Mouse (Mus musculus) intestine, embryonic 15.5 days (tissue): Measurements from ENCODE around the gene Hpcal1. TPM values are rescaled to one million over a fixed set of nuclear protein-coding genes. Genes with fewer than 3 reads are reported as not detected.
"Not testable (repeated sequence)": the region's sequence is repeated elsewhere in the genome, so short reads cannot be mapped to it uniquely, and the experiment has no call there.

Experiments
- ATAC-seq: fragments of 200-750 bp; cut with Nextera tagmentation; 2 replicates; pipeline ENCODE4 v1.8.0; 2017; ENCODE audit warnings: moderate TSS enrichment, moderate library complexity
- H3K27ac ChIP-seq: fragments of 300-500 bp; sonication (generic); 2 replicates; pipeline ENCODE4 v1.5.1; 2015; ENCODE audit warnings: mild to moderate bottlenecking, inconsistent platforms
- H3K27me3 ChIP-seq: fragments of 300-500 bp; sonication (generic); replicated peaks from 2 replicates; pipeline ENCODE4 v1.6.1; 2015; ENCODE audit warnings: inconsistent platforms
- H3K36me3 ChIP-seq: fragments of 300-500 bp; sonication (generic); 2 replicates; pipeline ENCODE4 v1.6.1; 2015; ENCODE audit warnings: inconsistent platforms
- H3K4me1 ChIP-seq: fragments of 300-500 bp; sonication (generic); replicated peaks from 2 replicates; pipeline ENCODE4 v1.6.1; 2015; ENCODE audit warnings: inconsistent platforms
- H3K4me2 ChIP-seq: fragments of 300-500 bp; sonication (generic); replicated peaks from 2 replicates; pipeline ENCODE4 v1.6.1; 2015; ENCODE audit warnings: mild to moderate bottlenecking, inconsistent platforms
- H3K4me3 ChIP-seq: fragments of 300-500 bp; sonication (generic); replicated peaks from 2 replicates; pipeline ENCODE4 v1.5.1; 2015; ENCODE audit warnings: inconsistent platforms
- H3K9ac ChIP-seq: fragments of 300-500 bp; sonication (generic); 2 replicates; pipeline ENCODE4 v1.6.1; 2015; ENCODE audit warnings: inconsistent platforms
- H3K9me3 ChIP-seq: fragments of 300-500 bp; sonication (generic); 2 replicates; pipeline ENCODE4 v1.6.1; 2016; ENCODE audit warnings: inconsistent platforms
- WGBS: fragments of 180-500 bp; shearing (Covaris S2); methylation state at CpG from one replicate; pipeline ENCODE4 v1.1.7; 2015; 5-methylcytosine and 5-hydroxymethylcytosine counted together
- polyA plus RNA-seq: library from polyadenylated mRNA; unstranded; fragments of >200 nt; fragmentation: Nextera tagmentation; extraction: Ambion mirVana; gene quantifications from 2 replicates; pipeline ENCODE4 v1.2.1, GENCODE M21; 2015

The Hpcal1 gene
- polyA plus RNA-seq, 1 experiment from 2014 or later, result 46.7 TPM

DNA sequence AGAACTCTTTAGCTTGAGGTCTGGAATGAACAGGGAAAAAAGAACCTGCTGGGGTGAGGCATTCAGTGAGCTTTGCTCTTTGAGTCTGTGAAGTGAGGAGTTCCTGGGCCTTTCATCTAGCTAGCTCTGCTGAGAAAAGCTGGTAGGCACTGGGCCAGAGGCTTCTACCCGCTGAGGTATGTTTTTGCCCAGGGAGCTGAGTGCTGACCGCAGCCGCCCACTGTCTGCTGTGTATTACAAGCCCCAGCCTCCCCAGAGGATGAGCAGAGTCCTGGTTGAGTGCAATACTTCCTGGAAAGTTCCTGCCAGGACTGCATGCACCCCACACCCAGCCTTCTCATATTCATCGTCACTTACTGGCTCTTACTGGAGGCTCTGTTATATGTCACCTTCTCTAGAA, 59.8 kb downstream of the Hpcal1 start:
- H3K27me3 ChIP-seq, result no peaks in the 10 kb centered on the region

DNA sequence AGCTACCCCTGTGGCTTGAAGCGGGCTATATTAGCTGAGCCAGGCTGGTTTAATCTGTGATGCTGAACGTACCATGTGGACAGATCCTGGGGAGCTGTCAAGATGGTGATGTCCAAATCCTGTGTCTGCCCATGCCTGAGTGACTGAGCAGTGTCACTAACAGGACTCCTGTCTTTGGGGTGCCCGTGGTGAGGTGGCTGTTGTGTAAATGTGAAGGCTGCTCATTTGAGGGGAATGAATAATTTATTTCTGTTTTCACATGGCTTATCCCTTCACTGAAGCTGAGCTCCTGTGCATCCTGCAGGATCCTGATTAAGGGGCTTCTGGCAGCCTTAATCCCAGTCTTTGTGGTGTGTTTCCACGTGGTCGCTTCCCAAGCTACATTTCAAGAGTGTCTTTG, 62.2 kb downstream of the Hpcal1 start:
- no peak overlapping the region for H3K4me3 ChIP-seq
- no peak overlapping the region for H3K4me2 ChIP-seq
- no peak overlapping the region for H3K27ac ChIP-seq
- no peak overlapping the region for H3K9ac ChIP-seq
- H3K9me3 ChIP-seq, result no peaks in the 10 kb centered on the region
- no peak for ATAC-seq
- H3K4me1 ChIP-seq, result peaks cover 16% of the 10 kb centered on the region
- H3K36me3 ChIP-seq, result no peaks in the 10 kb centered on the region
- WGBS, result 61% methylated on average over 5 of the region's 5 CpGs
- no peaks in the 10 kb centered on the region for H3K27me3 ChIP-seq

More for the DNA sequence above, 59.8 kb downstream of the Hpcal1 start:
- Histone ChIP-seq H3K9ac (no peak overlapping the region), H3K4me2 (no peak overlapping the region), H3K4me1 (peaks cover 28% of the 10 kb centered on the region), H3K4me3 (no peak overlapping the region), H3K9me3 (no peaks in the 10 kb centered on the region), H3K27ac (peak overlapping the region; percentile 29), H3K36me3 (no peaks in the 10 kb centered on the region)
- 47% methylated on average over 4 of the region's 4 CpGs for WGBS
- peak; percentile 27; the same call in 1 of the 2 replicates for ATAC-seq

DNA sequence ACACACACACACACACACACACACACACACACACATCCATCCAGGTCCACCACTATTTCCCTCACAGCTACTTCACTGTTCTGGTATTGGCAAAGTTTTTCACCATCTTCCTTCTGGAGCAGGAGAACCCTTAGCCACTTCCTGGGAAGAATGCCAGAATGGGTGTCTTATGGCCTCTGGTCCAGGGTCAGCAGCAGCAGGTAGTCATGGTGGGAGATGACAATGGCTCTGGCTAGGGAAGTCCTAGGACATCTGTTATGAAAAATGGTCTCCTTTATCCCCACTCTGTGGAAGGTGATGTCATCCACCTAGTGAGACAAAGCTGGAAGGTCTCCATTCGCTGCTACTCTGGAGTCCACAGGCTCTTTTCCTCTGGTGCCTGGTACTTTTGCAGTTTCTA, 64.1 kb downstream of the Hpcal1 start:
- no peaks in the 10 kb centered on the region for H3K9me3 ChIP-seq
- no peak for ATAC-seq
- H3K27me3 ChIP-seq, result no peaks in the 10 kb centered on the region
- WGBS, result 71% methylated on average over 1 of the region's 1 CpGs
- H3K36me3 ChIP-seq, result no peaks in the 10 kb centered on the region
- H3K9ac ChIP-seq, result no peak overlapping the region
- no peak overlapping the region for H3K4me3 ChIP-seq
- H3K4me1 ChIP-seq, result peaks cover 9% of the 10 kb centered on the region
- no peak overlapping the region for H3K4me2 ChIP-seq
- H3K27ac ChIP-seq, result no peak overlapping the region

DNA sequence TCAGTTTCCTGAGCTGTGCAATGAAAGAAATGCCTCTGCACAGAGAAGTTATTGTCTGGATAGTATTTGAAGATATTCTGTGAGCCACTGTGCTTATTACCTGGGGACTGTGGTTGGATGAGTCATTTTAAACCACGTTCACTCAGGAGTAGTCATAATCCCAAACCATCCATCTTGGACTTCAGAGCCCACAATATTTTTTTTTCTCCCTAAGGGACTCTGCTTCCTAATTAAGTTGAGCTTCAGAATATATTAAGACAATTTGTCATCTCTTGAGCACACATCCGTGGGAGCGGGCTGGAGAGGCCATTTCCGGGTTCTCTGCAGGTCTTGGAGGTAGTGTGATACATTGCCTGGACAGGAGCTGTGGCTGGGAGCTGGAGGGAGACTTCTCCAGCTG, 66.2 kb downstream of the Hpcal1 start:
- H3K4me2 ChIP-seq, result no peak overlapping the region
- no peaks in the 10 kb centered on the region for H3K27me3 ChIP-seq
- no peaks in the 10 kb centered on the region for H3K36me3 ChIP-seq
- no peak overlapping the region for H3K4me3 ChIP-seq
- no peak overlapping the region for H3K27ac ChIP-seq
- ATAC-seq, result no peak
- no peaks in the 10 kb centered on the region for H3K9me3 ChIP-seq
- H3K4me1 ChIP-seq, result no peaks in the 10 kb centered on the region
- no peak overlapping the region for H3K9ac ChIP-seq
- WGBS, result 75% methylated on average over 4 of the region's 4 CpGs

DNA sequence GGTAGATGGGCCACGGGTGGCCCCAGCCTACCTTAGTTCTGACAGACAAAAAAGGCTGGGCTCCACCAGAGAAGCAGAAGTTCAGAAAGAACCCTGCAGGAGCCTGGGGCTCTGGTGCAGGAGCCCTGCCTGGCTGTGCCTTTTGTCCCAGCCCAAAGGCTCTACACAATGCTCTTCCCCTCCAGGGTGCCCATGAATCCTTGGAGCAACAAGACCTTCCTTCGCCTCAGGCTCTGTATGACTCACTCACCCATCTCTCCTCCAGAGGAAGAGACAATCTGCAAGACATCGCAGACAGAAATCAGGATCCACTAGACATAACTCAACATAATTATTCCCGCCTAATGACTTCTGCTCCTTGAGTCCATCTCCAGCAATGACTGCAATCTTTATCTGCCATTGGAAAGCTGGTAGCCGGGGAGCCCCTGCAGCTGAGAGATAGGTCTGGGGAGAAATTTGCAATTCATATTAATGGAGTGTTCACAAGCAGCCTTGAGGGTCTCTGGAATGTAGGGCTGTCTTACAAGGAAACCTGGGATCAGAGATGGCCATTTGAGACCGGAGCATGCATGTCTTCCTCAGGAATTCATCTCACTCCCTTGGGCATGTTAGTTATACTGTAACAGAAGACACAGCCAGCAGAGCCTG, 71.8 kb downstream of the Hpcal1 start:
- H3K27me3 ChIP-seq, result no peaks in the 10 kb centered on the region
- no peaks in the 10 kb centered on the region for H3K9me3 ChIP-seq
- no peaks in the 10 kb centered on the region for H3K36me3 ChIP-seq
- no peak overlapping the region for H3K4me3 ChIP-seq
- H3K4me2 ChIP-seq, result no peak overlapping the region
- no peaks in the 10 kb centered on the region for H3K4me1 ChIP-seq
- no peak overlapping the region for H3K27ac ChIP-seq
- H3K9ac ChIP-seq, result no peak overlapping the region
- no peak for ATAC-seq
- WGBS, result 68% methylated on average over 6 of the region's 6 CpGs

DNA sequence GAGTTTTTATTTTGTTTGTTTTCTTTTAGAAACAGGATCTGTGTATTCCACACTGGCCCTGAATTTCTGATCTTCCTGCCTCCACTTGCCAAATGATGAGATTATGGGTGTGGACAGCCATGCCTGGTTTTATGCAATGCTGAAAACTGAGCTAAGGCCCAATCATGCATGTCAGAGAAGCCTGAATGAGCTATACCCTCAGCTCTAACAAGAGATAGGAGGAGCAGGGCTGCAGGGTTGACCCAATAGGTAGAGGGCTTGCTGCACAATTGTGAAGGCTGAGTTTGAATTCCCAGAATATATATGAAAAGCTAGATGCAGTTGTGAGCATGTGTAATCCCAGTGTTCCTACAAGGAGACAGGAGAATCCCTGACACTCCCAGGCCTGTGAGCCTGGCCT, 72.4 kb downstream of the Hpcal1 start:
- Histone ChIP-seq H3K4me1 (no peaks in the 10 kb centered on the region), H3K36me3 (no peaks in the 10 kb centered on the region), H3K9ac (no peak overlapping the region), H3K27ac (no peak overlapping the region), H3K4me2 (no peak overlapping the region), H3K27me3 (no peaks in the 10 kb centered on the region), H3K9me3 (no peaks in the 10 kb centered on the region), H3K4me3 (no peak overlapping the region)
- ATAC-seq, result no peak

DNA sequence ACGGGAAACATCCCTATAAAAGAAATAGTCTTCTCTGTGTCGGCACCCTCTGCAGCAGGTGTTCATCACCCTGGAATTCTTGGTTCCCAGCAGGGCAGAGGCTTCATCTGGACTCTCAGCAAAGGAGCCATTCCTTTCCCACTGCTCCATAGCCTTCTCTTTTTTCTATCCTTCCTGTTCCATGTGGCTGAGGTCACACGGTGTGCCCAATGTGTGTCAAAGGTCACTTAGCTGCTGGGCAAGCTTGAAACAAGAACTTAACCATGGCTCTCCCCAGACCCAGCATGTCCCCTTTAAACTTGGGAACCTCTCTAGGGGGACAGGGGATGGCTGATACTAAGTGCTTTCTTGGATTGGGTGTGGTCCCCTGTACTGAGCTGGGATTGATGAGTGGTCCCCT, 73.3 kb downstream of the Hpcal1 start:
- Histone ChIP-seq H3K27me3 (no peaks in the 10 kb centered on the region), H3K4me1 (no peaks in the 10 kb centered on the region), H3K27ac (no peak overlapping the region), H3K9me3 (no peaks in the 10 kb centered on the region), H3K4me2 (no peak overlapping the region), H3K36me3 (no peaks in the 10 kb centered on the region), H3K4me3 (no peak overlapping the region), H3K9ac (no peak overlapping the region)
- no peak for ATAC-seq
- WGBS, result 67% methylated on average over 3 of the region's 3 CpGs

DNA sequence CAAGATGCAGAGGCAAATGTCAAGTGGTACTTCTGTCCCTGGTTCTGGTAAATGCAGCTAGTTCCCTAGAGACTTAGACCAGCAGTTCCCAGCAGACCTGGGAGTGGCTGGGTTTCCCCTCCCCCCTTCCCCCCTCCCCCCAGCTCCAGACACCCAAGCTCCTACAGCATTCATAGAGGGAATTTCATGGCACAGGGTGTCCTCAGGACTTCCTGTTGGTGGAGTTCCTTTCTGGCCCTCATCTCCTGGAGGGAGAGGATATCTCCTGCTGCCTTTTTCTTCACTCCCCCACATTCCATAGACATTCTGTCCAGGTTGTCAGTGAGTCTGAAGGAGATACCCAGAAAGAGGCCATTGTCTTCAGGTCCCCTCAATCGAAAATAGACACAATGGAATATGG, 76.9 kb downstream of the Hpcal1 start:
- H3K4me1 ChIP-seq, H3K36me3 ChIP-seq, H3K27ac ChIP-seq, H3K4me3 ChIP-seq, H3K4me2 ChIP-seq, H3K27me3 ChIP-seq, H3K9me3 ChIP-seq, H3K9ac ChIP-seq, ATAC-seq: not testable (repeated sequence)
- 82% methylated on average over 1 of the region's 1 CpGs for WGBS

DNA sequence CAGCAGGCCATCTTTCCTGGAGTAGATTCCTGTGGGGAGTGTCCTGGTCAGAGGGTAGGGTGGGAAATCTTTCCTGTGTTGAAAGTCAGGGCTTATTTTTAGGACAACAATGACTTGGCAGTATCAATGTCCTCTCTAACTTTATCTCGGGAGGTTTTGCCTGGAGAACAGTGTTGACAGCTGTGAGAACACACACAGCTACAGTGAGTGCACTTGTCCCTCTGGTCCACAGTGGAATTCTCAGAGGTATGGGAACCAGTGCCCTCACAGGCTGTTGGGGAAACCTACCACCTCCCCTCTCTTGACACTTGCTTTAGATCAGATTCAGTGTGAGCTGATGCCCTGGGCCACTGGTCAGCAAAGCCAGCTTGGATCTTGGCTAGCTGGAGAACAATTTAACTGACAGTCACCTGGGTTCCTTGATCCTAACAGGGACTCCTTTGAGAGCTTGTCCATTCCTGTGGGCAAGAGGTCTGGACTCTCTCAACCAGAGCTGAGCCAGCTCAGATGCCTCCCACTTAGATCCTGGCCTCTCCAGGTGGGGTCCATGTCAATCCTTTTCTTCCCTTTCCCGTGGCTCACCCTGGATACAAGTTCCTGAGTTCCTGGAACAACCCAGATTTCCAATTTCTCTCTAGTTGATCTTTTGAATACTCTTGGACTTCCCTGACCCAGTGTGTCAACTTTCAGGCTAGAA, 79.0 kb downstream of the Hpcal1 start:
- Histone ChIP-seq H3K9ac (no peak overlapping the region), H3K36me3 (no peaks in the 10 kb centered on the region), H3K27me3 (no peaks in the 10 kb centered on the region), H3K4me2 (no peak overlapping the region), H3K4me1 (no peaks in the 10 kb centered on the region), H3K4me3 (no peak overlapping the region), H3K9me3 (no peaks in the 10 kb centered on the region), H3K27ac (no peak overlapping the region)
- 51% methylated on average over 2 of the region's 2 CpGs for WGBS
- ATAC-seq, result no peak

DNA sequence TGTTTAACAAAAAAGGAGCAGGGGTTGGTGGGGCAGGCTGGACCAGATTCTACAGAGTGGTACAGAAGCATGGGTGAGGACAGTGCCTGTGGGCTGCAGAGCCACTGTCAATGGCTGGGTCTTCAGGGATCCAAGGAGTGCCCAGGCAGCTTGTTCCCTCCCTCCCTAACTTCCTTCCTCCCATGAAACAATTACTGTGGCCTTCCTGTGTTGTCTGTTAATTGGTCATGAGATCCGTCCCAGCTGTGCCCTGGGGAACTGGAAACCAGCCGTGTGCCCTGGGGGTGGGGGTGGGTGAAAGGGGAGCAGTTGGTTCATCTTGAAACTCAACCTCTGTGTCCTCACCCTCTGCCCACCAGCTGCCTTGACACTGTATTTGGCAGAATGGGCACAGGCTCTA, 79.9 kb downstream of the Hpcal1 start:
- H3K4me1 ChIP-seq, result no peaks in the 10 kb centered on the region
- H3K36me3 ChIP-seq, result no peaks in the 10 kb centered on the region
- no peak overlapping the region for H3K9ac ChIP-seq
- no peaks in the 10 kb centered on the region for H3K27me3 ChIP-seq
- H3K4me2 ChIP-seq, result no peak overlapping the region
- no peak overlapping the region for H3K4me3 ChIP-seq
- WGBS, result 59% methylated on average over 2 of the region's 2 CpGs
- H3K9me3 ChIP-seq, result no peaks in the 10 kb centered on the region
- H3K27ac ChIP-seq, result no peak overlapping the region
- ATAC-seq, result 0 out of 2 replicates have a peak, but pooled peaks have one; percentile 34

DNA sequence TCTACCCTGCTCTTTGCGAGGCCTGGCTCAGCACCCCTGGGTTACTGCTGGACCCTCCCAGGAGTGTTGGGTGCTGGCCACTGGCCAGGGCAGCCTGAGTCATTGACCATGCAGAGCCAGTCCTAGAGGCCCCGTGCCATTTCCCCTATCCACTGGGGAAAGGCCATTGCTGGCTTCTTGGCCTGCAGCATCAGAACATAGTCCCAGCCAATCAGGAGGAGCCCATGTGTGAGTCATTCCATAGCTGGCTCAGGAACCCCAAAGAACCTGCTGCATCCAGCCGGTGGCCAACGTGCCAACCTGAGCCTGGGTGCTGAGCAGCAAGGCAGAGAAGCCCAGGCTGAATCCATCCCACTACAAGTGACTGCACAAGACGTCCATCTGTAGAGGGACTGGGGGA, 83.1 kb downstream of the Hpcal1 start:
- H3K4me3 ChIP-seq, H3K27ac ChIP-seq, H3K4me2 ChIP-seq, H3K9me3 ChIP-seq, H3K4me1 ChIP-seq, H3K36me3 ChIP-seq, H3K9ac ChIP-seq, H3K27me3 ChIP-seq: not testable (repeated sequence)
- ATAC-seq, result 0 out of 2 replicates have a peak, but pooled peaks have one; percentile 43
- 74% methylated on average over 5 of the region's 5 CpGs for WGBS

DNA sequence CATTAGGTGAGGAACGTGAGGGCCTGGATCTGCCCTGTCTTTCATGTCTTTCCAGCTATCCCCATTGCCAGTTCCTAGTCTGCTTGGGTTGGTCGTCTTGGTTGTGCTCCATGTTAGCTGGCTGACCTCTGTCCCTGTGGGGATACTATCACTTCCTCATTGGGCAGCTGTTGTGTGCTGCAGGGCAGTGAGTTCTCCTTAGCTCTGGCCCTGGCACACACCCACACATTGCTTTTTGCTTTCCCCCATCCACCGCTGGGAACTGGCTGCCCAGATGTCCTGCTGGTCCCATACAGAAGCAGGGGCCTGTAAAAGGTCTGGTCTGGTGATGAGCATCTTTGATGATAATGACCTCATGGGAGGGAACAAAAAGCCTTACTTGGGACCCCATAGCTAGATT, 84.2 kb downstream of the Hpcal1 start:
- not testable (repeated sequence) for H3K4me1 ChIP-seq, H3K27me3 ChIP-seq, H3K36me3 ChIP-seq, H3K27ac ChIP-seq, H3K4me2 ChIP-seq, H3K4me3 ChIP-seq, ATAC-seq, H3K9me3 ChIP-seq, H3K9ac ChIP-seq
- WGBS, result 69% methylated on average over 3 of the region's 3 CpGs

DNA sequence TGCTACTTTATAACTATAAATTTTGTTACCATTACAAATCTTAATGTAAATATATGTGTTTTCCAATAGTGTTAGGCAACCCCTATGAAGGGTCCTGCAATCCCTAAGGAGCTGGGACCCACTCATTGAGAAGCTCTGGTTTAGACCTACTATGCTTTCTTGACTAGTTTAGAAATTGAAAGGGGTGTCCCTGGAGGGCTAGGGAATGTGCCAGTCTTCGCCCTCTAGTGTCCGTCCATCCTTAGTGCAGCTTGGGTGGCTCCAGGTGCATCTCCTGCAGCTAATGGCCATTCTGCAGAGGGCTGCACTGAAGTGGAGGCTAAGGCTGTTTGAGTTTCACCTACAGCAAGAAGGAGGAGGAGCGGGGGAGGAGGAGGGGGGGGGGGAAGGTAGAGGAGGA, 87.7 kb downstream of the Hpcal1 start:
- no peaks in the 10 kb centered on the region for H3K36me3 ChIP-seq
- H3K27ac ChIP-seq, result no peak overlapping the region
- ATAC-seq, result peak; percentile 39; the same call in 1 of the 2 replicates
- WGBS, result 15% methylated on average over 3 of the region's 3 CpGs
- no peaks in the 10 kb centered on the region for H3K4me1 ChIP-seq
- no peak overlapping the region for H3K9ac ChIP-seq
- H3K27me3 ChIP-seq, result no peaks in the 10 kb centered on the region
- H3K4me2 ChIP-seq, result no peak overlapping the region
- no peaks in the 10 kb centered on the region for H3K9me3 ChIP-seq
- no peak overlapping the region for H3K4me3 ChIP-seq
